Mouse (Mus musculus) stomach, postnatal 0 days (tissue): ENCODE results near the gene Ryk. TPM values are rescaled to one million over a fixed set of nuclear protein-coding genes. Genes with fewer than 3 reads are reported as not detected.

Experiments
- ATAC-seq: fragments of 200-750 bp; cut with Nextera tagmentation; 2 replicates; pipeline ENCODE4 v1.8.0; 2017; ENCODE audit not compliant: low FRiP score, low TSS enrichment
- DNase-seq: peaks from one replicate; pipeline ENCODE4 v3.0.0-alpha.2; 2016; ENCODE audit warnings: low spot score
- H3K27ac ChIP-seq: fragments of 300-500 bp; sonication (generic); replicated peaks from 2 replicates; pipeline ENCODE4 v1.5.1; 2014; ENCODE audit warnings: mild to moderate bottlenecking, control low read depth
- H3K27me3 ChIP-seq: fragments of 300-500 bp; sonication (generic); 2 replicates; pipeline ENCODE4 v1.6.1; 2014; ENCODE audit warnings: low read length; ENCODE audit not compliant: control insufficient read depth, insufficient read depth
- H3K36me3 ChIP-seq: fragments of 300-500 bp; sonication (generic); 2 replicates; pipeline ENCODE4 v1.6.1; 2014; ENCODE audit warnings: low read length, mixed read lengths; ENCODE audit not compliant: control insufficient read depth, insufficient read depth
- H3K4me1 ChIP-seq: fragments of 300-500 bp; sonication (generic); replicated peaks from 2 replicates; pipeline ENCODE4 v1.6.1; 2014; ENCODE audit warnings: antibody characterized with exemption; ENCODE audit not compliant: control insufficient read depth, insufficient read depth
- H3K4me2 ChIP-seq: fragments of 300-500 bp; sonication (generic); replicated peaks from 2 replicates; pipeline ENCODE4 v1.6.1; 2014; ENCODE audit warnings: low read depth, mild to moderate bottlenecking, control low read depth, moderate library complexity
- H3K4me3 ChIP-seq: fragments of 300-500 bp; sonication (generic); 2 replicates; pipeline ENCODE4 v1.5.1; 2014; ENCODE audit warnings: low read depth, low read length, control low read depth
- H3K9ac ChIP-seq: fragments of 300-500 bp; sonication (generic); 2 replicates; pipeline ENCODE4 v1.6.1; 2014; ENCODE audit warnings: mild to moderate bottlenecking, low read length, control low read depth, mixed read lengths
- H3K9me3 ChIP-seq: fragments of 300-500 bp; sonication (generic); 2 replicates; pipeline ENCODE4 v1.6.1; 2016; ENCODE audit warnings: low read length; ENCODE audit not compliant: control insufficient read depth
- CTCF ChIP-seq: IDR thresholded peaks from 2 replicates; pipeline ENCODE4 v1.5.1; 2016; ENCODE audit warnings: antibody characterized with exemption, low read depth, mild to moderate bottlenecking, moderate library complexity
- EP300 ChIP-seq: optimal IDR thresholded peaks from 2 replicates; pipeline ENCODE3; 2016; ENCODE audit warnings: antibody characterized with exemption
- WGBS: fragments of 180-500 bp; shearing (Covaris S2); extraction: QIAGEN DNeasy Blood & Tissue Kit; methylation state at CpG from one replicate; pipeline ENCODE4 v1.1.7; 2014; 5-methylcytosine and 5-hydroxymethylcytosine counted together
- polyA plus RNA-seq: library from polyadenylated mRNA; unstranded; fragments of >200 nt; fragmentation: Nextera tagmentation; extraction: Ambion mirVana; gene quantifications from 2 replicates; pipeline ENCODE4 v1.2.1, GENCODE M21; 2015

Ryk gene
- polyA plus RNA-seq, 1 experiment from 2014 or later = 16.8 TPM

DNA sequence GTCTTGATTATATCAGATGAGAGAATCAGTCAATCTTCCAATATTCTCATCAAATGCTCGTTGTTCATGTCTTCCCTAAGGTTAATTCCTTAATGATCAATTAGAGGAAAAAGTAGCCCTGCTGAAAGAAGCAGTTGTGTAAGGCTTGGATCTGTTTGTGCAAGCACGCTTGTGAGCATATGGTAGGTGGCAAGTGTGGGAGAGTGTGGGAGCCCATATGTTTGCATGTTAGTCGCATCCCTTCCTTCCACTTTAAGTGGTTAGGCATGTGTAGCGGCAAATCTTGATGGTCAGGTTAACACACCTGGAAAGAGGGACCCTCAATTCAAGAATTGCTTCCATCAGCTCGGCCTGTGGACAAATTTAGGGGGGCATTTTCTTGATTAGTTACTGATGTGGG is 11.6 kb downstream of the Ryk start:
- no peaks in the 10 kb centered on the region for H3K9me3 ChIP-seq
- no peak overlapping the region for H3K9ac ChIP-seq
- TF ChIP-seq EP300 = no peak
- TF ChIP-seq CTCF = no peak
- no peak overlapping the region for H3K27ac ChIP-seq
- no peak overlapping the region for H3K4me3 ChIP-seq
- no peak overlapping the region for H3K4me2 ChIP-seq
- DNase-seq (no peak), ATAC-seq (no peak)
- H3K27me3 ChIP-seq = no peaks in the 10 kb centered on the region
- H3K36me3 ChIP-seq = no peaks in the 10 kb centered on the region
- peaks cover 8% of the 10 kb centered on the region for H3K4me1 ChIP-seq
- 87% methylated on average over 5 of the region's 5 CpGs for WGBS

DNA sequence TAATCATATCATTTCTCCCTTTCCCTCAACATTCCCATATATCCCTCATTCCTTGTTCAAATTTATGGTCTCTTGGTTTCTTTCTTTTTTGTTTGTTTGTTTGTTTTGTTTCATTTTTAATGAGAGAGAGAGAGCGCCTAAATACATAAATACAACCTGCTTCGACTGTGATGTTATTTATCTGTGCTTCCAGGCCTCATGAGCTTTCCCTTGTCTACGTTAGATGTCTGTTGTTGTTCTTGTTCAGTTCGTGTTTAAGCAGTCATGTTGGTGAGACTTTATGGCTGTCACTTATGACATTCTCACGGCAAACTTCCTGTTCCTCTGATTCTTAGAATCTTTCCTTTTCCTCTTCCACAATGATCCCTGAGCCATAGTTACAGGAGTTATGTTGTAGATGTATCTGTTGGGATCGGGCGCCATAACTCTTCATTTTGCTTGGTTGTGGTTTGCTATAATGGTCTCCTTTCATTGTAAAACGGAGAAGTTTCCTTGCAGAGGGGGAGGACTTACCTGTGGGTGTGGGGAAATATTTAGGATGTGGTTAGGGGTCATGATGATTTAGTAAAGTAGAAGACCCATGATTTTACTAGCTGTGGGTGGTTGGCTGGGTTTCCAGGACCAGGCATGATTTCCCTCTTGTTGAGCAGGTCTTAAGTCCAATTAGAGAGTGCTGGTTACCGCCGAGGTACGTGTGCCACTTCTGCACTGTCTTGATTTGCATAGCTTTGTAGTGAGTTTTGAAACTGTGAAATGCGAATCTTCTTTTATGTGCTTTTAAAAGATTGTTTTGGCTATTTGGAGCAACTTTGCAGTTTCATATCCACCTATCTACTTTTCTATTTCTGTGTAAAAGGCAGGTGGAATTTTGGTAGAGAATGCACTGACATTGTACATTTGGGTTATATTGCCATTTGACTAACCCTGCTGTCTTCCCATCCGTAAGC is 17.6 kb downstream of the Ryk start:
- Histone ChIP-seq H3K4me3 (no peak overlapping the region), H3K9ac (no peak overlapping the region), H3K27me3 (no peaks in the 10 kb centered on the region), H3K27ac (no peak overlapping the region), H3K4me1 (no peaks in the 10 kb centered on the region; the same call in 1 of the 2 replicates), H3K4me2 (no peak overlapping the region), H3K36me3 (no peaks in the 10 kb centered on the region), H3K9me3 (no peaks in the 10 kb centered on the region)
- TF ChIP-seq CTCF = no peak
- TF ChIP-seq EP300 = no peak
- WGBS = 87% methylated on average over 13 of the region's 13 CpGs
- no peak for ATAC-seq
- no peak for DNase-seq

DNA sequence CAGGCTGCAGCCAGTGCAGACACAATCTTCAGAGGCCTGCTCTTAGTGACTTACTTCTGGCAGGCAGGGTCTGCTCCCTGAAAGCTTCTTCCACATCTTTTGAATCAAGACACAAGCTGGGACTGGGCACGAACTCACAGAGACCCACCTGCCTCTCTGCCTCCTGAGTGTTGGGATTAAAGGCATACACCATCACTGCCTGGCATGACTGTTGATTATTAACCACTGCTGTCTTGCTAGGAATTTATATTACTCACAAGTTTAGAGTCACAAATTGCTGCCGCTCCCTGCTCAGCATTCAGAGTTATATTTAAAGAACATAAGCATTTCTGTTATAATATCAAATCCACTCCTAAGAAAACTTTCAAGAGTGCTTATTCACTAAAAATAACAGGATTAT is 23.1 kb downstream of the Ryk start:
- no peak overlapping the region for H3K4me3 ChIP-seq

DNA sequence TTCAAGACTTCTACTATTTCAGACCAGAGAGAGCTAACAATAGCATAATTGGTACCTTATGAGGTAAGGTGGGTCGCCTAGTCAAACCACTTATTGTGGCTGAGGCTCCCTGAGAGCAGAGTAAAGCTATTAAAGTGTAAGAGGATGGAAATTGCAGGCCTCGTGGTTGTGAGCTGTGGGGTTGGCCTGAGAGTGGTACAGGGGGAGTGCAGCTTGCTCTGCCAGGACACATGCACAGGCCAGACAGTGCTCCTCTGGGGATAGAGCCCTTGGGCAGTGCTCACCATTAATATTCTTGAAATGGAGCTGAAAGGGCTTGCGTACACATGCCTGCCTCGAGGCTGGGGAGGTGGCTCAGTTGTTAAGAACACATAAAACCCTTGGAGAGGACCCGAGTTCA is 23.6 kb downstream of the Ryk start:
- TF ChIP-seq EP300 (no peak), CTCF (no peak)
- ATAC-seq (no peak; the same call in 1 of the 2 replicates), DNase-seq (no peak)
- no peaks in the 10 kb centered on the region for H3K36me3 ChIP-seq
- no peak overlapping the region for H3K4me2 ChIP-seq
- WGBS = 80% methylated on average over 5 of the region's 5 CpGs
- no peak overlapping the region for H3K27ac ChIP-seq
- H3K4me3 ChIP-seq = no peak overlapping the region
- no peak overlapping the region for H3K9ac ChIP-seq
- H3K27me3 ChIP-seq = no peaks in the 10 kb centered on the region
- H3K4me1 ChIP-seq = peaks cover 2% of the 10 kb centered on the region; the same call in 1 of the 2 replicates
- H3K9me3 ChIP-seq = no peaks in the 10 kb centered on the region

More for the DNA sequence above, 23.1 kb downstream of the Ryk start:
- Histone ChIP-seq H3K9me3 (no peaks in the 10 kb centered on the region), H3K4me2 (no peak overlapping the region), H3K36me3 (no peaks in the 10 kb centered on the region), H3K27ac (no peak overlapping the region), H3K4me1 (peaks cover 2% of the 10 kb centered on the region; the same call in 1 of the 2 replicates), H3K9ac (no peak overlapping the region), H3K27me3 (no peaks in the 10 kb centered on the region)
- no peak for TF ChIP-seq CTCF
- TF ChIP-seq EP300 = no peak
- no peak for ATAC-seq
- WGBS = 66% methylated on average over 2 of the region's 2 CpGs
- DNase-seq = no peak

DNA sequence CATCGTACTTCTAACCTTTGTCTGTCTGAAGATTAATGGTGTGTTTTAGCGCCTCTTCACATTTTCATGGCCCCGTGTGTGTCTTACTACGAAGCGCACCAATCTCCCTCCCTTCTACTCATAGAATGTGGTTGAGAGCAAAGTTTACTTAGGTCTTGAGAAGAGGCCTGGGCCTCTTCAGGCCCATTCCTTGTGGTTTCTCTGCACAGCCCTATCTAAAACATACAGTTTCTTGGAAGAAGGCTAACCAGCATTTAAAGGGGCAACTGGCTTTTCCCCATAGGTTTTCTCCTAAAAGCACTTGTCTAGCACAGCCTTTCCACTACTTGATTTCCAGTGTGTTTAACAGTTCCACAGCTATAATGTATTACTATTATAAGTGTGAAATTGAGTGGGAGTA is 24.7 kb downstream of the Ryk start:
- no peak for DNase-seq
- Histone ChIP-seq H3K27me3 (no peaks in the 10 kb centered on the region), H3K4me1 (peaks cover 2% of the 10 kb centered on the region; the same call in 1 of the 2 replicates), H3K27ac (no peak overlapping the region), H3K4me2 (no peak overlapping the region), H3K4me3 (no peak overlapping the region), H3K36me3 (no peaks in the 10 kb centered on the region), H3K9ac (no peak overlapping the region), H3K9me3 (no peaks in the 10 kb centered on the region)
- WGBS = 86% methylated on average over 5 of the region's 5 CpGs
- TF ChIP-seq EP300 (no peak), CTCF (no peak)
- ATAC-seq = no peak

DNA sequence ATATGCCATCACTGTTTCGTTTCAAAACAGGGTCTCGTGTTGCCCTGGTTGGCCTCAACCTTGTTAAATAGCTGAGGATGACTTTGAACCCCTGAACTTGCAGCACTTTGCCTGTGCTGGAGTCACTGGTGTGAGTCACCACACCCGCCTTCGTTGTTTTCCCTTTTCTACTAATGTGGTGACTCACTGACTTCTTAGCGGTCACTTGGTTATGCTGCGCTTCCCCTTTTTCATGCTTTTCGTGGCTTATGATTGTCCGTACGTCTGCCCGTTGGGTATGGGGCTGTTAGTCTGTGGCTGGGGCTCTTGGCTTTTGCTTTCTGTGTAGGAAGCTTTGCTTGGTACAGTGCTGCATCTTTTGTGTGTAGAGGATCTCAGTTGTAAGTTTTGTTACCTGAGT is 25.2 kb downstream of the Ryk start:
- WGBS = 94% methylated on average over 10 of the region's 10 CpGs
- DNase-seq = no peak
- peaks cover 4% of the 10 kb centered on the region; the same call in 1 of the 2 replicates for H3K4me1 ChIP-seq
- H3K9me3 ChIP-seq = no peaks in the 10 kb centered on the region
- H3K9ac ChIP-seq = no peak overlapping the region
- no peak overlapping the region for H3K27ac ChIP-seq
- H3K27me3 ChIP-seq = no peaks in the 10 kb centered on the region
- no peak overlapping the region for H3K4me3 ChIP-seq
- no peak overlapping the region for H3K4me2 ChIP-seq
- no peak for TF ChIP-seq CTCF
- TF ChIP-seq EP300 = no peak
- no peak for ATAC-seq
- no peaks in the 10 kb centered on the region for H3K36me3 ChIP-seq
